Mouse (Mus musculus) adipocyte (in vitro differentiated cells): ENCODE data around the gene Parva.

Source experiments
- DNase-seq: peaks from one replicate; pipeline ENCODE4 v3.0.0-alpha.2; 2016; ENCODE audit warnings: low spot score

The Parva gene

GRCm38 (mm10) chr7:112426811-112427210, 494 bp upstream of the Parva start:
- no peak for DNase-seq

GRCm38 (mm10) chr7:112428158-112428535, 842 bp downstream of the Parva start:
- peak; percentile 90 for DNase-seq

GRCm38 (mm10) chr7:112439846-112440245, 12.5 kb downstream of the Parva start:
- no peak for DNase-seq

GRCm38 (mm10) chr7:112444152-112444984, 17.1 kb downstream of the Parva start:
- DNase-seq = no peak

- no peak for DNase-seq
These were observed 17.7 kb downstream of the Parva start for GRCm38 (mm10) chr7:112444985-112445367.

GRCm38 (mm10) chr7:112446498-112446897, 19.2 kb downstream of the Parva start:
- DNase-seq = no peak

- no peak for DNase-seq
These were observed 22.8 kb downstream of the Parva start for GRCm38 (mm10) chr7:112449954-112450700.

- no peak for DNase-seq
These were observed 25.2 kb downstream of the Parva start for GRCm38 (mm10) chr7:112452471-112452870.

GRCm38 (mm10) chr7:112453805-112454214, 26.5 kb downstream of the Parva start:
- no peak for DNase-seq

- no peak for DNase-seq
These were observed 27.1 kb downstream of the Parva start for GRCm38 (mm10) chr7:112454380-112454779.

- no peak for DNase-seq
These were observed 27.6 kb downstream of the Parva start for GRCm38 (mm10) chr7:112454951-112455350.

GRCm38 (mm10) chr7:112455566-112456110, 28.3 kb downstream of the Parva start:
- DNase-seq = no peak

- no peak for DNase-seq
These were observed 30.1 kb downstream of the Parva start for GRCm38 (mm10) chr7:112457373-112457772.

- no peak for DNase-seq
These were observed 30.6 kb downstream of the Parva start for GRCm38 (mm10) chr7:112457920-112458319.

GRCm38 (mm10) chr7:112458440-112458839, 31.1 kb downstream of the Parva start:
- DNase-seq = no peak

- no peak for DNase-seq
These were observed 35.8 kb downstream of the Parva start for GRCm38 (mm10) chr7:112463074-112463473.

- peak; percentile 64 for DNase-seq
These were observed 38.6 kb downstream of the Parva start for GRCm38 (mm10) chr7:112465920-112466319.

GRCm38 (mm10) chr7:112466786-112467185, 39.5 kb downstream of the Parva start:
- DNase-seq = peak; percentile 60

- peak; percentile 74 for DNase-seq
These were observed 40.4 kb downstream of the Parva start for GRCm38 (mm10) chr7:112467687-112468111.

GRCm38 (mm10) chr7:112469817-112470216, 42.5 kb downstream of the Parva start:
- peak; percentile 88 for DNase-seq

GRCm38 (mm10) chr7:112471316-112471715, 44.0 kb downstream of the Parva start:
- DNase-seq = peak; percentile 44

- no peak for DNase-seq
These were observed 44.9 kb downstream of the Parva start for GRCm38 (mm10) chr7:112472024-112472707.
